8 mouse cellular contexts compared by ENCODE assay signal in genomic region chr6:60828429-60829264, GRCm38 (mm10). TPM values are rescaled to one million over a fixed set of nuclear protein-coding genes. Genes with fewer than 3 reads are reported as not detected.
DNase-seq lines count a peak whose midpoint lies in the region; ATAC-seq and TF ChIP-seq lines count a peak whose summit lies in the region.

No protein-coding gene starts in this region.

- H3K9ac ChIP-seq in embryonic facial prominence, embryonic 13.5 days, result peak overlapping the region; percentile 67
- peak overlapping the region; percentile 44 for H3K9ac ChIP-seq in lung, embryonic 14.5 days

- no peaks in the 10 kb centered on the region for H3K27me3 ChIP-seq in G1E (ENCODE audit: insufficient read depth, low read length)
- peaks cover 6% of the 10 kb centered on the region for H3K27me3 ChIP-seq in embryonic facial prominence, embryonic 13.5 days
- 0 out of 2 replicates have a peak, but pooled peaks cover 3% of the 10 kb centered on the region for H3K27me3 ChIP-seq in lung, embryonic 14.5 days (ENCODE audit: insufficient read depth, low read length)

- peaks cover 4% of the 10 kb centered on the region for H3K36me3 ChIP-seq in G1E (replicated peaks)
- H3K36me3 ChIP-seq in embryonic facial prominence, embryonic 13.5 days, result no peaks in the 10 kb centered on the region
- H3K36me3 ChIP-seq in lung, embryonic 14.5 days (ENCODE audit: insufficient read depth), result no peaks in the 10 kb centered on the region

- no peaks in the 10 kb centered on the region for H3K9me3 ChIP-seq in G1E (replicated peaks)
- H3K9me3 ChIP-seq in embryonic facial prominence, embryonic 13.5 days, result no peaks in the 10 kb centered on the region
- no peaks in the 10 kb centered on the region for H3K9me3 ChIP-seq in lung, embryonic 14.5 days (ENCODE audit: low read depth, low read length)

- peak; percentile 74 for ATAC-seq in G1E (ENCODE audit: extremely low read depth, insufficient number of reproducible peaks, low FRiP score, poor library complexity, severe bottlenecking)
- peak; percentile 73 for ATAC-seq in embryonic facial prominence, embryonic 13.5 days (ENCODE audit: insufficient number of reproducible peaks, insufficient read depth, low FRiP score, low TSS enrichment, low read depth)
- ATAC-seq in hematopoietic stem cell, adult 5-6 weeks (replicated peaks in 1 of 2; ENCODE audit: insufficient read depth in 1 of 2, low FRiP score in 2 of 2, low TSS enrichment in 1 of 2, low read depth in 1 of 2, poor library complexity in 2 of 2, severe bottlenecking in 2 of 2), result peak; percentile 80 to 90
- peak; percentile 90 for ATAC-seq in lung, embryonic 14.5 days (ENCODE audit: insufficient read depth)

- DNase-seq in G1E (ENCODE audit: low spot score), result peak; percentile 52
- DNase-seq in brain, adult 2 months (ENCODE audit: low read depth, low spot score), result peak; percentile 94
- peak; percentile 37 for DNase-seq in layer of hippocampus, adult 9-10 months (ENCODE audit: low spot score)
- peak; percentile 53 for DNase-seq in lung, embryonic 14.5 days
- peak; percentile 80 for DNase-seq in retina, embryonic 14.5 days (ENCODE audit: low spot score)
- no peak for DNase-seq in thymus, postnatal 25 days

- H3K27ac ChIP-seq in embryonic facial prominence, embryonic 13.5 days, result 0 out of 2 replicates have a peak overlapping the region, but pooled peaks have one; percentile 22
- no peak overlapping the region for H3K27ac ChIP-seq in lung, embryonic 14.5 days (ENCODE audit: low read depth)

- peaks cover 48% of the 10 kb centered on the region for H3K4me1 ChIP-seq in G1E (ENCODE audit: insufficient read depth, low read depth, low read length)
- H3K4me1 ChIP-seq in embryonic facial prominence, embryonic 13.5 days, result peaks cover 17% of the 10 kb centered on the region
- no peaks in the 10 kb centered on the region for H3K4me1 ChIP-seq in lung, embryonic 14.5 days (ENCODE audit: insufficient read depth)

- no peak for TF ChIP-seq CTCF in G1E (IDR thresholded peaks at IDR 0.05; ENCODE audit: low read depth, low read length)
- TF ChIP-seq CTCF in lung, embryonic 14.5 days (IDR thresholded peaks at IDR 0.05; ENCODE audit: low read depth), result no peak

- H3K4me2 ChIP-seq in embryonic facial prominence, embryonic 13.5 days, result peak overlapping the region; percentile 90
- H3K4me2 ChIP-seq in lung, embryonic 14.5 days, result peak overlapping the region; percentile 91

- H3K4me3 ChIP-seq in G1E (ENCODE audit: low read depth, low read length), result peak overlapping the region; percentile 74
- H3K4me3 ChIP-seq in embryonic facial prominence, embryonic 13.5 days, result peak overlapping the region; percentile 51
- H3K4me3 ChIP-seq in lung, embryonic 14.5 days (ENCODE audit: low read depth, low read length), result peak overlapping the region; percentile 36

- under 1% methylated on average over 35 of the region's 35 CpGs for WGBS in embryonic facial prominence, embryonic 13.5 days
- WGBS in lung, embryonic 14.5 days, result 1% methylated on average over 35 of the region's 35 CpGs

RNA-seq across cellular contexts. Expression of gene Snca, which starts 1.0 kb away (rescaled TPM):
- total RNA-seq in G1E (2014; fragmentation: Nextera tagmentation), result 15.4 and 162 TPM in 2 replicates
- 19.1 and 26.0 TPM in 2 replicates for total RNA-seq in G1E (2017)
- 1.9 and 3.0 TPM in 2 replicates for polyA plus RNA-seq in G1E (2012)
- 16.3 and 29.0 TPM in 2 replicates for polyA plus RNA-seq in embryonic facial prominence, embryonic 13.5 days (2015; fragmentation: Nextera tagmentation; extraction: Ambion mirVana)
- total RNA-seq in hematopoietic stem cell, adult 5-6 weeks (2017), result 5.3 and 12.9 TPM in 2 replicates
- 23.7 and 24.0 TPM in 2 replicates for polyA plus RNA-seq in lung, embryonic 14.5 days (2014; fragmentation: Nextera tagmentation; extraction: Ambion mirVana)
